Mouse (Mus musculus) MEL (cell line): ENCODE measurements around the gene Clic1. TPM values are rescaled to one million over a fixed set of nuclear protein-coding genes. Genes with fewer than 3 reads are reported as not detected.

Experiments
- DNase-seq: peaks from one replicate; pipeline ENCODE4 v3.0.0; 2011; ENCODE audit warnings: low read depth, low spot score
- H3K27ac ChIP-seq: 2 replicates; pipeline ENCODE4 v1.5.1; 2012; ENCODE audit warnings: low read depth, mild to moderate bottlenecking, control low read depth, low read length, moderate library complexity; ENCODE audit not compliant: control insufficient read depth
- H3K27me3 ChIP-seq, 2 experiments: fragments of 150-350 bp in 1 of 2; sonication (generic) in 1 of 2; 2 replicates each; pipeline ENCODE4 v1.6.1; 2012; ENCODE audit warnings: low read length in 2 of 2, mild to moderate bottlenecking in 2 of 2, improper control_type of control experiment in 1 of 2, moderate library complexity in 1 of 2; ENCODE audit not compliant: insufficient read depth in 2 of 2, control insufficient read depth in 1 of 2
- H3K36me3 ChIP-seq, 2 experiments: 2 replicates each; pipeline ENCODE4 v1.6.1; 2012 to 2014; ENCODE audit warnings: low read length in 2 of 2, improper control_type of control experiment in 1 of 2, inconsistent platforms in 1 of 2, mild to moderate bottlenecking in 1 of 2; ENCODE audit not compliant: insufficient read depth in 2 of 2, control insufficient read depth in 1 of 2
- H3K4me1 ChIP-seq, 2 experiments: fragments of 150-350 bp in 1 of 2; sonication (generic) in 1 of 2; 2 replicates each; pipeline ENCODE4 v1.6.1; 2012; ENCODE audit warnings: low read length in 2 of 2, improper control_type of control experiment in 1 of 2, mild to moderate bottlenecking in 1 of 2; ENCODE audit not compliant: insufficient read depth in 2 of 2, control insufficient read depth in 1 of 2
- H3K4me3 ChIP-seq, 2 experiments: fragments of 150-350 bp in 1 of 2; sonication (generic) in 1 of 2; 2 replicates each; pipeline ENCODE4 v1.5.1; 2012; ENCODE audit warnings: low read depth in 2 of 2, low read length in 2 of 2, mild to moderate bottlenecking in 2 of 2, moderate library complexity in 2 of 2, control low read depth in 1 of 2, improper control_type of control experiment in 1 of 2; ENCODE audit not compliant: control insufficient read depth in 1 of 2, insufficient read depth in 1 of 2
- H3K79me2 ChIP-seq: 2 replicates; pipeline ENCODE4 v1.6.1; 2012; ENCODE audit warnings: mild to moderate bottlenecking, low read length, moderate library complexity; ENCODE audit not compliant: control insufficient read depth, poor library complexity, insufficient read depth
- H3K9ac ChIP-seq: 2 replicates; pipeline ENCODE4 v1.6.1; 2012; ENCODE audit warnings: low read depth, mild to moderate bottlenecking, control low read depth, low read length, moderate library complexity; ENCODE audit not compliant: control insufficient read depth, poor library complexity, severe bottlenecking
- H3K9me3 ChIP-seq: fragments of 150-350 bp; sonication (generic); replicated peaks from 2 replicates; pipeline ENCODE4 v1.6.1; 2012; ENCODE audit warnings: mild to moderate bottlenecking, low read length, improper control_type of control experiment, moderate library complexity; ENCODE audit not compliant: insufficient read depth
- BHLHE40 ChIP-seq: IDR thresholded peaks from 2 replicates; pipeline ENCODE4 v1.6.1; 2012; ENCODE audit warnings: low read depth, mild to moderate bottlenecking, inconsistent platforms, low read length, improper control_type of control experiment, borderline replicate concordance
- CTCF ChIP-seq, 3 experiments: IDR thresholded peaks in 2 of 3; conservative IDR thresholded peaks in 1 of 3; 2 replicates each; pipeline ENCODE4 v1.5.1; 2011 to 2012; ENCODE audit warnings: low read length in 3 of 3, low read depth in 2 of 3, mild to moderate bottlenecking in 2 of 3, improper control_type of control experiment in 1 of 3, inconsistent platforms in 1 of 3, mixed read lengths in 1 of 3, moderate library complexity in 1 of 3; ENCODE audit not compliant: control insufficient read depth in 1 of 3, insufficient read depth in 1 of 3, poor library complexity in 1 of 3, severe bottlenecking in 1 of 3
- E2F4 ChIP-seq: IDR thresholded peaks from 2 replicates; pipeline ENCODE4 v1.6.1; 2011; ENCODE audit warnings: low read depth, low read length, improper control_type of control experiment, borderline replicate concordance
- EP300 ChIP-seq, 2 experiments: IDR thresholded peaks; 2 replicates each; pipeline ENCODE4 v1.6.1; 2011; ENCODE audit warnings: improper control_type of control experiment in 2 of 2, low read length in 2 of 2, low read depth in 1 of 2, mild to moderate bottlenecking in 1 of 2
- ETS1 ChIP-seq: IDR thresholded peaks from 2 replicates; pipeline ENCODE4 v1.6.1; 2012; ENCODE audit warnings: low read depth, mild to moderate bottlenecking, inconsistent platforms, low read length, improper control_type of control experiment, moderate library complexity
- GATA1 ChIP-seq: IDR thresholded peaks from 2 replicates; pipeline ENCODE4 v1.6.1; 2011; ENCODE audit warnings: low read depth, low read length, improper control_type of control experiment
- JUND ChIP-seq: IDR thresholded peaks from 2 replicates; pipeline ENCODE4 v1.6.1; 2011; ENCODE audit warnings: low read depth, mild to moderate bottlenecking, improper control_type of control experiment, low read length
- MAX ChIP-seq: IDR thresholded peaks from 2 replicates; pipeline ENCODE4 v1.6.1; 2011; ENCODE audit warnings: low read length, improper control_type of control experiment
- MEF2A ChIP-seq: IDR thresholded peaks from 2 replicates; pipeline ENCODE4 v1.6.1; 2014; ENCODE audit warnings: low read depth, mild to moderate bottlenecking, inconsistent platforms, low read length, improper control_type of control experiment; ENCODE audit not compliant: poor library complexity, insufficient replicate concordance, severe bottlenecking; ENCODE audit errors: extremely low read depth
- MXI1 ChIP-seq: IDR thresholded peaks from 2 replicates; pipeline ENCODE4 v1.6.1; 2011; ENCODE audit warnings: mild to moderate bottlenecking, low read depth, low read length, improper control_type of control experiment
- MYC ChIP-seq: IDR thresholded peaks from 2 replicates; pipeline ENCODE4 v1.6.1; 2011; ENCODE audit warnings: low read depth, mild to moderate bottlenecking, low read length, improper control_type of control experiment, moderate library complexity
- POLR2A ChIP-seq, 2 experiments: IDR thresholded peaks; 2 replicates each; pipeline ENCODE4 v1.6.1; 2011 to 2012; ENCODE audit warnings: low read length in 2 of 2, mild to moderate bottlenecking in 2 of 2, control low read depth in 1 of 2, improper control_type of control experiment in 1 of 2, low read depth in 1 of 2, moderate library complexity in 1 of 2; ENCODE audit not compliant: control insufficient read depth in 1 of 2, insufficient read depth in 1 of 2, poor library complexity in 1 of 2
- POLR2AphosphoS2 ChIP-seq: IDR thresholded peaks from 2 replicates; pipeline ENCODE4 v1.6.1; 2011; ENCODE audit warnings: low read length, improper control_type of control experiment
- RCOR1 ChIP-seq: IDR thresholded peaks from 2 replicates; pipeline ENCODE4 v1.6.1; 2012; ENCODE audit warnings: low read depth, mild to moderate bottlenecking, inconsistent platforms, low read length, improper control_type of control experiment
- SIN3A ChIP-seq: IDR thresholded peaks from 2 replicates; pipeline ENCODE4 v1.6.1; 2012; ENCODE audit warnings: low read length, improper control_type of control experiment, inconsistent platforms
- TAL1 ChIP-seq: IDR thresholded peaks from 2 replicates; pipeline ENCODE4 v1.6.1; 2012; ENCODE audit warnings: mild to moderate bottlenecking, inconsistent platforms, low read length, moderate library complexity, mixed read lengths
- TBP ChIP-seq: IDR thresholded peaks from 2 replicates; pipeline ENCODE4 v1.8.0; 2011; ENCODE audit warnings: low read depth, low read length, improper control_type of control experiment
- USF1 ChIP-seq: IDR thresholded peaks from 2 replicates; pipeline ENCODE4 v1.6.1; 2014; ENCODE audit warnings: low read depth, mild to moderate bottlenecking, inconsistent platforms, low read length, improper control_type of control experiment, moderate library complexity
- USF2 ChIP-seq, 2 experiments: IDR thresholded peaks; 2 replicates each; pipeline ENCODE4 v1.6.1; 2011 to 2012; ENCODE audit warnings: improper control_type of control experiment in 2 of 2, low read length in 2 of 2, borderline replicate concordance in 1 of 2, inconsistent platforms in 1 of 2, low read depth in 1 of 2, mild to moderate bottlenecking in 1 of 2; ENCODE audit not compliant: insufficient read depth in 1 of 2
- ZC3H11A ChIP-seq: IDR thresholded peaks from 2 replicates; pipeline ENCODE4 v1.6.1; 2012; ENCODE audit warnings: low read depth, mild to moderate bottlenecking, inconsistent platforms, low read length, improper control_type of control experiment
- polyA plus RNA-seq, 2 experiments: library from polyadenylated mRNA; stranded (reverse) in 1 of 2; unstranded in 1 of 2; fragments of >175 nt in 1 of 2; fragments of >200 nt in 1 of 2; gene quantifications; 2 replicates each; pipeline versions ENCODE4 v1.2.1 to v1.2.4; 2012; ENCODE audit warnings: low replicate concordance in 2 of 2, low read depth in 1 of 2; ENCODE audit not compliant: insufficient read length in 2 of 2, insufficient read depth in 1 of 2, missing spikeins in 1 of 2
- total RNA-seq: library from RNA; depleted of rRNA; stranded (reverse); fragments of 300-350 nt; gene quantifications from 2 replicates; pipeline ENCODE4 v1.2.3, GENCODE M21; 2012

Gene Clic1
- total and polyA plus RNA-seq, 3 experiments = 309 to 335 (median 333) TPM

GRCm38 (mm10) chr17:35085208-35085865 is 35.6 kb downstream of the Clic1 start, which contains the start of gene Ly6g6f:
Gene Ly6g6f, minus strand, starts transcription at chr17:35085610.
- no peak within 1 kb of the TSS for H3K9ac ChIP-seq
- peak within 1 kb of the TSS; percentile 17; the same call in 1 of the 2 replicates for H3K27ac ChIP-seq
- TF ChIP-seq POLR2AphosphoS2 (no peak), USF2 (IDR thresholded peaks at IDR 0.05; ENCODE audit: borderline replicate concordance in 1 of 2, insufficient read depth in 1 of 2, low read depth in 1 of 2, low read length in 2 of 2) (no peak), EP300 (IDR thresholded peaks at IDR 0.05; ENCODE audit: low read depth in 1 of 2, low read length in 2 of 2) (peak; percentile 44 to 50; a peak in 2 of 4 replicates), TBP (no peak), RCOR1 (peak; percentile 42; the same call in 1 of the 2 replicates), MAX (peak; percentile 59; the same call in 1 of the 2 replicates), BHLHE40 (peak; percentile 85), GATA1 (peak; percentile 51; the same call in 1 of the 2 replicates), MEF2A (no peak), E2F4 (no peak), MXI1 (no peak; the same call in 1 of the 2 replicates), ETS1 (0 out of 2 replicates have a peak, but pooled peaks have one; percentile 19), JUND (no peak), ZC3H11A (no peak), CTCF (IDR thresholded peaks at IDR 0.05 in 2 of 3, conservative IDR thresholded peaks at IDR 0.05 in 1 of 3; ENCODE audit: control insufficient read depth in 1 of 3, insufficient read depth in 1 of 3, low read depth in 2 of 3, low read length in 3 of 3, poor library complexity in 1 of 3, severe bottlenecking in 1 of 3) (no peak), USF1 (peak; percentile 63), POLR2A (IDR thresholded peaks at IDR 0.05; ENCODE audit: control insufficient read depth in 1 of 2, insufficient read depth in 1 of 2, low read depth in 1 of 2, low read length in 2 of 2, poor library complexity in 1 of 2) (no peak), MYC (peak; percentile 75; the same call in 1 of the 2 replicates), TAL1 (peak; percentile 15; the same call in 1 of the 2 replicates), SIN3A (0 out of 2 replicates have a peak, but pooled peaks have one; percentile 20)
- peaks cover 0 to 36% of the 10 kb centered on the region in 2 experiments; a peak in 2 of 4 replicates for H3K36me3 ChIP-seq
- H3K79me2 ChIP-seq = peaks cover 10% of the 10 kb centered on the region
- H3K9me3 ChIP-seq = no peaks in the 10 kb centered on the region
- DNase-seq = peak; percentile 32
- no peaks in the 10 kb centered on the region for H3K27me3 ChIP-seq
- peaks cover 15 to 53% of the 10 kb centered on the region in 2 experiments for H3K4me1 ChIP-seq
- H3K4me3 ChIP-seq = no peak within 1 kb of the TSS
